Comparison of ENCODE assay signal across 18 mouse cellular contexts in genomic region chr7:114480196-114480989, GRCm38 (mm10).
A peak's percentile ranks its signal among the peaks of the same experiment; 100 is the strongest.
DNase-seq lines count a peak whose midpoint lies in the region; ATAC-seq and TF ChIP-seq lines count a peak whose summit lies in the region.
"Had no signal": no experiment of that assay in that cellular context is flagged by ENCODE, and none has a peak within 500 bp of the region (broad histone marks: within the 10 kb centered on the region; RNA-seq: fewer than 3 reads in every experiment).

No protein-coding gene starts in this region.

- H3K4me3 ChIP-seq in spleen, adult 2 months (ENCODE audit: extremely low read depth, insufficient read depth, insufficient read length) = no peak overlapping the region
- peak overlapping the region; percentile 64 for H3K4me3 ChIP-seq in megakaryocyte, embryonic 14.5 days (replicated peaks)
- H3K4me3 ChIP-seq: embryonic facial prominence, embryonic 12.5 days; hindbrain, embryonic 15.5 days; limb, embryonic 15.5 days; lung, embryonic 15.5 days; neural tube, embryonic 15.5 days had no signal

- H3K9me3 ChIP-seq in megakaryocyte, embryonic 14.5 days = no peaks in the 10 kb centered on the region
- H3K9me3 ChIP-seq: embryonic facial prominence, embryonic 12.5 days; hindbrain, embryonic 15.5 days; limb, embryonic 15.5 days; lung, embryonic 15.5 days; neural tube, embryonic 15.5 days had no signal

- no peaks in the 10 kb centered on the region for H3K36me3 ChIP-seq in spleen, adult 2 months (ENCODE audit: control insufficient read depth, insufficient read depth, low read length)
- no peaks in the 10 kb centered on the region for H3K36me3 ChIP-seq in megakaryocyte, embryonic 14.5 days (replicated peaks; ENCODE audit: low read length)
- H3K36me3 ChIP-seq in splenic B cell, adult 2 months (ENCODE audit: control insufficient read depth, insufficient read depth, low read length, poor library complexity, severe bottlenecking) = no peaks in the 10 kb centered on the region
- H3K36me3 ChIP-seq: embryonic facial prominence, embryonic 12.5 days; hindbrain, embryonic 15.5 days; limb, embryonic 15.5 days; lung, embryonic 15.5 days; neural tube, embryonic 15.5 days had no signal

- H3K27ac ChIP-seq in spleen, adult 2 months (ENCODE audit: insufficient read depth, low read length) = peak overlapping the region; percentile 41; the same call in 1 of the 2 replicates
- H3K27ac ChIP-seq: embryonic facial prominence, embryonic 12.5 days; hindbrain, embryonic 15.5 days; limb, embryonic 15.5 days; lung, embryonic 15.5 days; neural tube, embryonic 15.5 days had no signal

- DNase-seq in spleen, adult 2 months (ENCODE audit: low read depth in 1 of 2, low spot score in 2 of 2) = no peak
- DNase-seq in spleen, postnatal 36 days (ENCODE audit: low spot score in 2 of 2) = no peak
- peak; percentile 29 for DNase-seq in splenic B cell, adult 2 months (ENCODE audit: low read depth, low spot score)
- no peak for DNase-seq in testis, postnatal 14 days (ENCODE audit: low spot score)
- DNase-seq in left cerebral cortex, adult 9 months (ENCODE audit: low spot score in 2 of 2) = no peak
- DNase-seq in spleen, postnatal 4 days (ENCODE audit: low spot score in 2 of 2) = no peak
- DNase-seq: adrenal gland, adult 8-10 months; cerebellum, adult 11-12 months; gastrocnemius, postnatal 10 days; kidney, adult 18-20 months; kidney, postnatal 36 days had no signal

- no peak for TF ChIP-seq CTCF in spleen, adult 2 months (IDR thresholded peaks at IDR 0.05; ENCODE audit: extremely low read depth, insufficient read depth, insufficient read length, insufficient replicate concordance)

- peaks cover 8% of the 10 kb centered on the region; the same call in 1 of the 2 replicates for H3K4me1 ChIP-seq in spleen, adult 2 months (ENCODE audit: control insufficient read depth, insufficient read depth, insufficient read length)
- H3K4me1 ChIP-seq in megakaryocyte, embryonic 14.5 days = peaks cover 14% of the 10 kb centered on the region
- H3K4me1 ChIP-seq: embryonic facial prominence, embryonic 12.5 days; hindbrain, embryonic 15.5 days; limb, embryonic 15.5 days; lung, embryonic 15.5 days; neural tube, embryonic 15.5 days had no signal

- 25% methylated on average over 6 of the region's 6 CpGs for WGBS in spleen, adult 2 months

- no peak for TF ChIP-seq POLR2A in spleen, adult 2 months (IDR thresholded peaks at IDR 0.05; ENCODE audit: low read depth, low read length)

- no peaks in the 10 kb centered on the region for H3K27me3 ChIP-seq in spleen, adult 2 months (ENCODE audit: control insufficient read depth, insufficient read depth, low read length)
- H3K27me3 ChIP-seq in megakaryocyte, embryonic 14.5 days (replicated peaks) = no peaks in the 10 kb centered on the region
- no peaks in the 10 kb centered on the region for H3K27me3 ChIP-seq in splenic B cell, adult 2 months (ENCODE audit: control insufficient read depth, insufficient read depth, low read length, poor library complexity, severe bottlenecking)
- H3K27me3 ChIP-seq: embryonic facial prominence, embryonic 12.5 days; hindbrain, embryonic 15.5 days; limb, embryonic 15.5 days; lung, embryonic 15.5 days; neural tube, embryonic 15.5 days had no signal

- 0 out of 2 replicates have a peak, but pooled peaks have one; percentile 42 for ATAC-seq in erythroid progenitor cell, adult 5-6 weeks (replicated peaks; ENCODE audit: low FRiP score, poor library complexity, severe bottlenecking)
